Mouse (Mus musculus) liver, embryonic 14.5 days (tissue): ENCODE measurements around the gene Fabp1.

Experiments used
- CTCF ChIP-seq: IDR thresholded peaks from 2 replicates; pipeline ENCODE4 v1.5.1; 2016; ENCODE audit warnings: antibody characterized with exemption, low read depth, control low read depth
- EP300 ChIP-seq: IDR thresholded peaks from 2 replicates; pipeline ENCODE4 v1.6.1; 2016; ENCODE audit warnings: antibody characterized with exemption, low read depth

DNA sequence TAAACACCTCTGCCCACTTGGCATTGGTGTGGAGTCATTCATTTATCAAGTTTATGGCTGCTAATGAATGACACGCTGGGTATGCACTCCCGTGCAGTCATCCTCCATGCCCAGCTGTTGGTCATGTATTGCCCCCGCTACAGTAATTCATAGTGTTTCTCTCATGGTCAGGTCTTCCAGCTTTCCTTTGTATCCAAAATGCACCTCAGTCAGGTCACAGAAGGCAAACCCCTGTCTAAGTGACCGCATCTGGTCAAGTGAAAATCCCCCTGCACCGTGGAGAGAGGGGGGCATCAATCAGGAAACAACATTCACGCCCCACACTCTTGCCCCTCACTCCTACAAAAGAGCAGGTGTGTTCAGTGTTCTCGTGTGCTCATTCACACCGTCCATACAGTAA lies 4.5 kb downstream of the Fabp1 start:
- TF ChIP-seq CTCF, result no peak
- no peak for TF ChIP-seq EP300
